Mouse (Mus musculus): ENCODE data around the gene Pknox2.
A peak's percentile ranks its signal among the peaks of the same experiment; 100 is the strongest.

The Pknox2 gene

DNA sequence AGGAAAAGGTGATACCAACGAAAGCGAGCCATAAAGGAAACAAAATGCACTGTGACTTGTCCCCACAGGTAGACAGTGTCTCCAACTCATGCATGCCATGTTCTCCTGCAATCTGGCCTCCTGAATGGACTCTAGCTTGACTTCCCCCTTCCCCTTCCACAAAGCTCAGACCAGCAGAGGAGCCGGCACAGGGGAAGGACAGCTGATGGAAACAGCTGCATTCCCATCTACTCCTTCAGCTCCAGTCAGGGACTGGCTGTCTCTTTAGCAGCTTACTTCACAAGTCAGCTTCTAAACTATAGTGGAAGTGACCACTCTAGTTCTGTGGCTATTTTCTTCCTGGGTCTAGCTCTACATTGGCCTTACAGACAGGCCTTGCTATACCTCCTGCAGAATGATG, 43.0 kb downstream of the Pknox2 start:
- ATAC-seq (ENCODE audit: insufficient number of reproducible peaks, low FRiP score, low TSS enrichment): no peak

DNA sequence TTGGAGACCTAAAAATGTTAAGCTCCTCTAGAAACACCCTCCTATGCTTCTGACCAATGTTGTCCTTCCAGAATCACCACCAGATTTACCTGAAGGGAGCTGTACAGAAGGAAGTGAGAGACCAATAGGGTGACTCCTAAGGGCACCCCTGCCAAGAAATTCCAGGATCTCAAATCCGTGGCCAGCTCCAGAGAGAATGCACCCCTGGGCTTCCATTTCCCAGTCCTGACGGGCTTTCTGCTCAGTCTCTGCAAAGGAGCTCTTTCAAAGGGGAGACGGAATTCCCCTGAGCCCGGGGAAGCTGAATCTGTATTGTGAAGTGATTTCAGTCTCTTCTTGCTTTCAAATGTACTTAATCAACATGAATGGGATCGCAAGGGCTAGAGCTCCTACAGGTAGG, 43.4 kb downstream of the Pknox2 start:
- ATAC-seq (ENCODE audit: insufficient number of reproducible peaks, low FRiP score, low TSS enrichment): no peak

- ATAC-seq (ENCODE audit: insufficient number of reproducible peaks, low FRiP score, low TSS enrichment): 0 out of 2 replicates have a peak, but pooled peaks have one; percentile 20
Observed at GRCm38 (mm10) chr9:37101059-37101940, 45.9 kb downstream of the Pknox2 start.

DNA sequence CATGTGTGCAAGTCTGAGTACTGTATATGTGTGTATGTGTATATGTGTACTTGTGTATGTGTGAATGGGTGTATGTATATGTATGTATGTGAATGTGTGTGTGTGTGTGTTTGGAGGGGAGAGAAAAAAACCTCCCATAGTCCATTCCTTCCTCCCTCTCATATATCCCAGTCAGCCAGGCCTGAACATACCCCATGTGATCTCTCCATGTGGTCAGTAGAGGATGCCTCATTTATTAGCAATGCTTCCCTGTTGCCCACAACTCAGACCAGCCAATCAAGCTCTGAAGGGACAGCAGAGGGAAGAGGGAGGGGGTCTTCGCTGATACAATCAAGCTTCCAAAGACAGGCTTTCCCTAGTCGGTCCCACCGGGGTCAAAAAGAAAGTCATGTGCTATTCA, 47.6 kb downstream of the Pknox2 start:
- no peak for ATAC-seq (ENCODE audit: insufficient number of reproducible peaks, low FRiP score, low TSS enrichment)

GRCm38 (mm10) chr9:37098600-37098999, 48.6 kb downstream of the Pknox2 start:
- no peak for ATAC-seq (ENCODE audit: insufficient number of reproducible peaks, low FRiP score, low TSS enrichment)

DNA sequence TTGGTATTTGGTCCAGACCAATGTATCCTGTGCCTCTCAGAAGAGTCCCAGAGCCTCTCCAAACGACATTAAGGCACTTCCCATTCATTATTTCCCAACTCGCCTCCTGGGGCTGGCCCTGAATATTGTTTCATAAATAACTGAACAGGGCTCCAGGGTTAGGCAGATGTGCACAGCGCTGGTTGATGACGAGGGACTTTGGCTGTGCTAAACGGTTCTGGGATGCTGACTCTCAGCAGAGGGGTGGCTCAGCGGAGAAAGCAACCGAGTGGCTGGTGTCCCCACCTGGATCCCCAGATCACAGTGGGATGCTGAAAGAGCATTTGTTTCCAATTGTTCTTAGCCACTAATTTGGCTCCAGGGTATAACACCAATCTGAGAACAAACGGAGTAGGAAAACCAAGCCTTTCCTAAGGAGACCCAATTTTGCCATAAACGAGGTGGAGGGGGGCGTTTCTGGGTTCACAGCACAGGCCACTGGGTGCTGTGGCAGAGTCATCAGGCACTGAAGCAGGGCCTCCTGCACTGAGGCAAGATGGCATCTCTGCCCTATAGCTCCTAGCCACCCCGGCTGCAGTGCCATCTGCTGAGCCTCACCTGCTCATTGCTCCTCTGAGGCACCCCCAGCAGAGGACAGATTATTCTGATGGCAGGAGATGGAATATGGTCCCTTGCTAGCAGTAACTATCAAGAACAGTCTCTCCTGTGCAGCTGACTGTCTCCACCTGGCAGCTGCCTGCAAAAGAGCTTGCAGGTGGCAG, 52.8 kb downstream of the Pknox2 start:
- 0 out of 2 replicates have a peak, but pooled peaks have one; percentile 70 for ATAC-seq (ENCODE audit: insufficient number of reproducible peaks, low FRiP score, low TSS enrichment)

DNA sequence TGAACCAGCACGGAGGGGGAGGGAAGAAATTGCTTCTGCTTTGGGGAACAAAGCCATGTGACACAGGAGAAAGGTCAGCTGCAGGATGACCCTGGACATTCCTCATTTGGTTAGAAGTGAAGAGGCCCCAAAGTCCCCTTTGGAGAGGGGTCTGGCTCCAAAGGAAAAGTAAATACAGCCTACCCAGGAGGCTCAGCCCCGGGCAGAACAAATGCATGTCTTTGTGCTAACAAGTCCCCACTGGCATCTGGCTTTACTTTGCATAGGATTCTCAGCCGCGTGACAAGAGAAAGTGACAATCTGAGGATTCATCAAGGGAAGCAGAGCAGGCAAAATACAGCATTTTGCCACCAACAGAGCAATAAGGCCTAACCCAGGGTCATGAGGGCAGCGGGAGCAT, 54.1 kb downstream of the Pknox2 start:
- no peak for ATAC-seq (ENCODE audit: insufficient number of reproducible peaks, low FRiP score, low TSS enrichment)

- ATAC-seq (ENCODE audit: insufficient number of reproducible peaks, low FRiP score, low TSS enrichment): no peak
Observed at GRCm38 (mm10) chr9:37089894-37090652, 57.1 kb downstream of the Pknox2 start.

DNA sequence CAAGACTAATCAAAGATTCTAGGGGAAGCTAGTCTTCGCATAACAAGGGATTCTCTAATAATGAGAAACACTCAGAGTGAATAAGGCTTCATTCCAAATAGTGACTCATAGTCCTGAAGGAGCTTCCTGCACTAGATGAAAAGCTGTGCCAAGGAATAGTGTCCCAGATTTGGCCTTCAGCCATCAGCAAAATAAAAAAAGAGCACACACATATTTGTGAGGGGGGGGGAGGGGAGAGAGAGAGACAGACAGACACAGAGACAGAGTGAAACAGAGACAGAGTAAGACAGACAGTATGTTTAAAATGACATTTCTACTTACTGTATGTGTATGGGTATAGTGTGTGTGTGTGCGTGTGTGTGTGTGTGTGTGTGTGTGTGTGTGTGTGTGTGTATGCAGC, 61.8 kb downstream of the Pknox2 start:
- peak; percentile 39; the same call in 1 of the 2 replicates for ATAC-seq (ENCODE audit: insufficient number of reproducible peaks, low FRiP score, low TSS enrichment)

DNA sequence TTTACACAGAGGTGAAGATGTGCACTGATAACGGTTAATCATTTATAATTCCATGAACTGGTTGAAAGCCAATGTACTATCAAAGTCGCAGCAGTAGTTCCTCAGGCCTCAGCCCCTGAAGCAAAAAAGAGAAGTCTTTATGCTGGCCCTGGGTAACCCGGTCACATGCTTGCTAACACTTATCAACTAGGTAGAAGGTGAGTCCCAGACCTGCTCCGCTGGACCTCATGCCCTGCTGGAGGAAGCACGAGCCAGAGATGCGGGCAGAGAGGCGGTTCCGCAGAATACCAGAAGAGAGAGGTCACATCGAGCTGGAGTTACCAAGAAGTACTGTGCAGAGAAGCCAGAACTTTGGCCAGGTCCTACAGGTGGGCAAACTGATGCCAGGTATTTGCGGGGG, 65.0 kb downstream of the Pknox2 start:
- ATAC-seq (ENCODE audit: insufficient number of reproducible peaks, low FRiP score, low TSS enrichment): no peak

DNA sequence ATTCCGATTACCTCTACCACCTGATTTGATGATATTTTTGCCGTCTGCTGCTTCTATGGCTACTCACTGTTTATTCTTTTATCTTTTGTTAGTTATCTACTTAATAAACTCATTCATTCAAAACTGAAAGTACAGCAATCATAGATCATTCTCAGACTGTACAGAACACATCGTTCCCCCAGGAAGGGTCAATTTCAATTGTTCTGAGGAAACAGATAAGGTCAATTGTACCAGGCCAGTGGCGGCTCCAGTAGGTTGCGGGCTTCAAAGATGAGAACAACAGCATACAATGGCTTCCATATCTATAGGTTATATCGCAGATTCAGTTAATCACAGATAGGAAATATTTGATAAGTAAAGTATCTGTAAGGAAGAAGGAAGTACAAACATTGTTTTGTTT, 66.9 kb downstream of the Pknox2 start:
- ATAC-seq (ENCODE audit: insufficient number of reproducible peaks, low FRiP score, low TSS enrichment): no peak

DNA sequence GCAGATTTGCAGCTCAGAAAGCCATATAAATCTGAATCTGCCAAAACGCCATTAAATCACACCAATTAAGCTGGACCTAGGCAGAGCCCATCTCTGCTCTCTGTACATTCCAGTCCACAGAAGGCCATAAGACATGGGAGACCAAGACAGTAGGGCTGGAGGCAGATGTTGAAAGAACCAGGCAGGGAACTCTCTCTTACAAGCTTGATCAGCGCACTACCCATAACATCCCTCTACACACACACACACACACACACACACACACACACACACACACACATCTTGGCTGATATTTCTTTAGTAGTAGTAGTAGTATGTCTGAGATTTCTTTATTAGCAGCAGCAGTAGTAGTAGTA, 70.2 kb downstream of the Pknox2 start:
- ATAC-seq (ENCODE audit: insufficient number of reproducible peaks, low FRiP score, low TSS enrichment): no peak

DNA sequence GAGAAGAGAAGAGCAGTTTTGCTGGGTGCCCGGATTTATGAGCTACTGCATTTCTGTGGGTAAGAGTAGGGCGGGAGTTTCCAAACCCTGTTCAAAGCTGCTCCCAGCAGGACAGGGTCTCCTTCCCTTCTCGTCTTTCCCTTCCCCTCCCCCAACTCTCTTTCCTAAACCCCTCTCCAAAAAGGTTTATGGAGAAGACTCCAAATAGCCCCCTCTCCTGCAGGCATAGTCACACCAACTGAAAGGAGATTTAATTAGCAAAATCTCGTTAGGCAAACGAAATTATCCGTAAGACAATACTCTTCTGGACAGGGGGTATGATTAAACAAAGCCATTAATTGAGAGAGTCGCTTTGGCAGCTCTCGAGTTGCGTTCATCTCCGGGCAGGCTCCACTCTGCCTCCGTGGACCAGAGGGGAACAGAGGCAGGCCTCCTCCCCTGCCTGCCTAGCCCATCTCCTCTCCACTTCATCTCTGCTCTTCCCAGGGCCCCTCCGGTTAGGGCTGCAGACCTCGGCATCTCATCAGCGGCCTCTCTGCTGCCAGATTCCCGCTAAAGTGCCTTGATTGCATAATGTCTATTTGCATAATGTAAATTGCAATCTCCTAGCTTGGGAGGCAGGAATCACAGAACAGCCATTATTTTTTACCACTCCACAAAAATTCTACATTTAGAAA, 70.7 kb downstream of the Pknox2 start:
- ATAC-seq (ENCODE audit: insufficient number of reproducible peaks, low FRiP score, low TSS enrichment): no peak

GRCm38 (mm10) chr9:37075903-37076302, 71.3 kb downstream of the Pknox2 start:
- no peak for ATAC-seq (ENCODE audit: insufficient number of reproducible peaks, low FRiP score, low TSS enrichment)

DNA sequence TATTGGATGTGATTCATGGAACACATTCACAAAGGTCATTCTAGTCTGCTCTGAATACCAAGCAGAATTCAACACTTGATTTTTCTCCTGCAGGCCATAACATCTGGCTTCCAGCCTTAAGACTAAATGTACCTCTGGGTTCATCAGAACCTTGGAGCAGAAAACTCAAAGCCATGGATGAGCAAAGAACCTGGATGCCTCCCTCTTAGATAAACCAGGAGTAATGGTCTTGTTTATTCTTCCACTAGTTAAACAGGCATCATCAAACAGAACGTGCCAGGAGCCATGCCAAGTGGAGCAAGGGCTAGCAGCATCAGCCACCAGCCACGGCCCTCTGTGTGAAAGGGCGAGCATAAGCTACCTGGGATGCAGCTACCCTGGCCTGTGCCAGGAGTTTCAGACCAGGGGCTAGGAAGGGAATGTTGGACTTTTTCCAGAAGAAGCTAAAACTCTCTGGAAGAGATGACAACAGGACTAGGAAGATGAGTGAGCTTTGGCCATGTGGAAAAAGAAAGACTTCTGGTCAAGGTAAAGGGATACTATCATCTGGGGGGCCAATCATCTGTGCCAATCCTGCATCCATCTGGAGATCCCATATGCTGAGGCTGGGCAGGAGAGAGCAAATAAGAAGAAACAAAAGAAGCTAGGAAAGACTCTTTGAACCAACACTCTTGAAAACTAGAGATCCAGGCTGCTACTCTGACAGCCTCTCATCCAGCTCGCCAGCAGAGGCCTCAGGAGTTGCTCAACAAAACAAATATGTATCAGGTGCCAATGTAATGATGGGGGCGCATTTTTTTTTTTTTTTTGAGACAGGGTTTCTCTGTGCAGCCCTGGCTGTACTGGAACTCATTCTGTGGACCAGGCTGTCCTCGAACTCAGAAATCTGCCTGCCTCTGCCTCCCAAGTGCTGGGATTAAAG, 77.6 kb downstream of the Pknox2 start:
- no peak for ATAC-seq (ENCODE audit: insufficient number of reproducible peaks, low FRiP score, low TSS enrichment)

- no peak for ATAC-seq (ENCODE audit: insufficient number of reproducible peaks, low FRiP score, low TSS enrichment)
Observed at GRCm38 (mm10) chr9:37067473-37067830, 79.8 kb downstream of the Pknox2 start.

- no peak for ATAC-seq (ENCODE audit: insufficient number of reproducible peaks, low FRiP score, low TSS enrichment)
Observed at GRCm38 (mm10) chr9:37066732-37067472, 80.3 kb downstream of the Pknox2 start.

DNA sequence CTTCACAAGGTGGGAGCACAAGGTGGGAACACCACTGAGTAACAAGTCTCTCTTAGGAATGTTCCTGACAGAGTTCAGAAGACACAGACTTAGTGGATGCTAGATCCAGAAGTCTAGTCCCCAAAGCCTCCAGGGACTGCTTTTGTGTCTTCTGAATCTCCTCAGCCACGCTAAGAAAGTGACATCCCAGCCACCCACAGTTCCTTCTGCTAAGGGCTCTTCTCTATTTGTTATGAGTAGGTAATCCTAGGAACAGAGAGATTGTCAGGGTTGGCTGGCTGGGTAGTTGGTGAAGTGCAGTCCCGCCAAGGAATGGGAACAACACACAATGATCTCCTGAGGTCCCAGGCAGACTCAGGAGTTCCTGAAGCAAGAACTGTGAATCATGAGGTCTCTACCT, 85.6 kb downstream of the Pknox2 start:
- no peak for ATAC-seq (ENCODE audit: insufficient number of reproducible peaks, low FRiP score, low TSS enrichment)

DNA sequence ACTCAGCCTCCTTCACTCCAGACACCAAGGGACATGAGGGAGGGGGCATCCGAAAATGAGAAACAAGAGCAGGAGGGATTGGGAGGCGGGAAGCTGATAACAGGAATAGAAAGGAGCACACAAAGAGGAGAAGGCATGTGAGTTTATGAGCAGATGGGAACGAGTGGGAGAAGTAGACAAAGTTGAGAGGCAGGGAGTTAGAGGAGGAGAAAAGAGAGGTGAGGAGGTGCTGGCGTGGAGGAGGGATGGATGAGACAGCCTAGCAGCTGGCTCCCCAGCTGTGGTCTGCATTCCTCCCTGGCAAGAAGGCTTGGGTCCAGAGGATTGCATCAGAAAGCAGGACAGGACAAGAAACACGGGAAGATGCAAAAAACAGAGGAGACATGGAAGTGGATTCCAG, 92.5 kb downstream of the Pknox2 start:
- ATAC-seq (ENCODE audit: insufficient number of reproducible peaks, low FRiP score, low TSS enrichment): no peak
